Comparison of ENCODE assay signal across 20 mouse cellular contexts in the genomic region with DNA sequence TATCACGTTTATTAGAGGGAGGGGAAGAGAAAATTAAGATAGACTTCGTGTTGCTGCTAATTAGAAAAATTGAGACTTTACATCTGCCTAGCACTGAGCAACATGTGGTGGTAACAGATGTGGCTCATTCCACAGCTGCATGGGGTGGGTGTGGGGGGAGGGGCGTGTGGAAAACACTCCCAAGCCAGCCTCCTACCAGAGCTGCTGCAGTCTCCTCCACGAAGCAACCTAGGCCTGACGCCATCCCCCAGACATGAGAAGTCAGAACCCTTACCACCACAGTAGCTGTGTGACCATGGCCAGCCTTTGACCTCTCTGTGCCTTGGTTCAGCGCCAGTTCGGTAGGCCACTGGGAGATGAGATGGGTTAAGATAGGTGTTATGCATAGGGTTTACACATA.
A peak's percentile ranks its signal among the peaks of the same experiment; 100 is the strongest.
DNase-seq lines count a peak whose midpoint lies in the region; ATAC-seq lines count a peak whose summit lies in the region.
"Had no signal": no experiment of that assay in that cellular context is flagged by ENCODE, and none has a peak within 500 bp of the region (broad histone marks: within the 10 kb centered on the region; RNA-seq: fewer than 3 reads in every experiment).

No protein-coding gene starts in this region.

- no peaks in the 10 kb centered on the region for H3K4me1 ChIP-seq in kidney, embryonic 14.5 days (ENCODE audit: control insufficient read depth, insufficient read depth, low read length)
- peaks cover 7% of the 10 kb centered on the region for H3K4me1 ChIP-seq in embryonic facial prominence, embryonic 15.5 days
- peaks cover 9% of the 10 kb centered on the region for H3K4me1 ChIP-seq in limb, embryonic 13.5 days
- H3K4me1 ChIP-seq: forebrain, embryonic 13.5 days had no signal

- no peak overlapping the region for H3K4me3 ChIP-seq in kidney, embryonic 14.5 days (ENCODE audit: low read length)
- H3K4me3 ChIP-seq in embryonic facial prominence, embryonic 15.5 days (replicated peaks) = no peak overlapping the region
- H3K4me3 ChIP-seq in limb, embryonic 13.5 days = no peak overlapping the region
- H3K4me3 ChIP-seq: embryonic facial prominence, embryonic 13.5 days; forebrain, embryonic 13.5 days; hindbrain, embryonic 10.5 days had no signal

- no peak overlapping the region for H3K4me2 ChIP-seq in kidney, embryonic 14.5 days (replicated peaks; ENCODE audit: low read depth, low read length)
- H3K4me2 ChIP-seq in embryonic facial prominence, embryonic 15.5 days (replicated peaks) = no peak overlapping the region
- no peak overlapping the region for H3K4me2 ChIP-seq in limb, embryonic 13.5 days (replicated peaks)
- H3K4me2 ChIP-seq: embryonic facial prominence, embryonic 13.5 days; forebrain, embryonic 13.5 days; heart, embryonic 11.5 days; hindbrain, embryonic 14.5 days had no signal

- WGBS in kidney, embryonic 14.5 days = 62% methylated on average over 7 of the region's 7 CpGs
- 42% methylated on average over 7 of the region's 7 CpGs for WGBS in embryonic facial prominence, embryonic 15.5 days
- 30% methylated on average over 7 of the region's 7 CpGs for WGBS in limb, embryonic 13.5 days

- H3K27ac ChIP-seq in kidney, embryonic 14.5 days (ENCODE audit: low read depth, low read length) = no peak overlapping the region
- H3K27ac ChIP-seq in embryonic facial prominence, embryonic 15.5 days (replicated peaks) = no peak overlapping the region
- H3K27ac ChIP-seq in limb, embryonic 13.5 days = no peak overlapping the region
- H3K27ac ChIP-seq: embryonic facial prominence, embryonic 13.5 days; forebrain, embryonic 13.5 days; hindbrain, embryonic 10.5 days; hindbrain, embryonic 14.5 days had no signal

- no peak overlapping the region for H3K9ac ChIP-seq in kidney, embryonic 14.5 days (ENCODE audit: low read depth, low read length)
- no peak overlapping the region for H3K9ac ChIP-seq in embryonic facial prominence, embryonic 15.5 days
- H3K9ac ChIP-seq in limb, embryonic 13.5 days = no peak overlapping the region
- H3K9ac ChIP-seq: embryonic facial prominence, embryonic 13.5 days; forebrain, embryonic 13.5 days; hindbrain, embryonic 14.5 days had no signal

- DNase-seq in kidney, postnatal 14 days = no peak
- peak; percentile 2 for DNase-seq in hindlimb bud, embryonic 11.5 days (ENCODE audit: extremely low spot score, low read depth, low spot score)
- DNase-seq in adrenal gland, adult 18-20 months (ENCODE audit: low spot score in 2 of 2) = no peak
- DNase-seq: adrenal gland, adult 2 months; adrenal gland, postnatal 25 days; cerebellum, adult 8-10 months; cerebellum, postnatal 14 days; embryo, embryonic 11 days; gastrocnemius, postnatal 10 days; heart, adult 18-20 months had no signal

- H3K36me3 ChIP-seq in kidney, embryonic 14.5 days (ENCODE audit: control insufficient read depth, insufficient read depth, low read length) = no peaks in the 10 kb centered on the region
- H3K36me3 ChIP-seq in embryonic facial prominence, embryonic 15.5 days = no peaks in the 10 kb centered on the region
- H3K36me3 ChIP-seq in limb, embryonic 13.5 days = no peaks in the 10 kb centered on the region
- H3K36me3 ChIP-seq: embryonic facial prominence, embryonic 13.5 days; hindbrain, embryonic 10.5 days had no signal

- H3K9me3 ChIP-seq in kidney, embryonic 14.5 days (ENCODE audit: control insufficient read depth, low read length) = no peaks in the 10 kb centered on the region
- no peaks in the 10 kb centered on the region for H3K9me3 ChIP-seq in embryonic facial prominence, embryonic 15.5 days (replicated peaks)
- H3K9me3 ChIP-seq in limb, embryonic 13.5 days = no peaks in the 10 kb centered on the region
- H3K9me3 ChIP-seq: embryonic facial prominence, embryonic 13.5 days; forebrain, embryonic 13.5 days; hindbrain, embryonic 10.5 days had no signal

- no peaks in the 10 kb centered on the region for H3K27me3 ChIP-seq in kidney, embryonic 14.5 days (ENCODE audit: control insufficient read depth, insufficient read depth, low read length)
- H3K27me3 ChIP-seq in embryonic facial prominence, embryonic 15.5 days = no peaks in the 10 kb centered on the region; the same call in 1 of the 2 replicates
- H3K27me3 ChIP-seq in limb, embryonic 13.5 days = 0 out of 2 replicates have a peak, but pooled peaks cover 2% of the 10 kb centered on the region
- H3K27me3 ChIP-seq: embryonic facial prominence, embryonic 13.5 days had no signal

- ATAC-seq in kidney, embryonic 14.5 days (ENCODE audit: low FRiP score, low TSS enrichment) = 0 out of 2 replicates have a peak, but pooled peaks have one; percentile 58
- ATAC-seq in embryonic facial prominence, embryonic 15.5 days (ENCODE audit: insufficient number of reproducible peaks, low FRiP score, low TSS enrichment, low read depth) = 0 out of 2 replicates have a peak, but pooled peaks have one; percentile 47
- peak; percentile 73; the same call in 1 of the 2 replicates for ATAC-seq in limb, embryonic 13.5 days (ENCODE audit: low FRiP score, low read depth)
- ATAC-seq: activated CD4-positive, CD25-positive, alpha-beta regulatory T cell, adult 4 months; forebrain, embryonic 13.5 days; Patski had no signal
